Mouse (Mus musculus): ENCODE measurements around the gene Cuta.

DNA sequence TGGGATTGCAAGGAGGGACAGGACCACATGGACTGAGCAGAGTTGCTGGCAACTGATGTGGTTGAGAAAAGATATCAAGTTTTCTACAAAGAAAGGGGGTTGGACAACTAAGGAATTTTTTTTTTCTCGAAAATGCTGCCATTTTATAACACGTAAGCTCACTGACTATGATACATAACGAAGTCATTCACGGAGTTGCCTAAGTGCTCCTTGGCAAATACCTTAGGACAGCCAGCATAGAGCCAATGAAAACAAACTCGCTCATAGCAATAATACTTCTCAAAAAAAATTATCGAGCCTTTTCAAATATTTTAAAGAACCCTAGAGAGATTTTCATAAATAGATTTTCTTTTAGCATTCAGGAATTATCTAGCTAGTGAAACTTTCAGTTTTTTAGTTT is 38.5 kb downstream of the Cuta start:
- TF ChIP-seq POLR2A (IDR thresholded peaks at IDR 0.05; ENCODE audit: insufficient read depth, low read depth, low read length) = no peak
- TF ChIP-seq CTCF (IDR thresholded peaks at IDR 0.05; ENCODE audit: insufficient read depth, low read depth, low read length) = no peak
